Mouse (Mus musculus): Measurements from ENCODE around the gene Capn9.

The Capn9 gene

DNA sequence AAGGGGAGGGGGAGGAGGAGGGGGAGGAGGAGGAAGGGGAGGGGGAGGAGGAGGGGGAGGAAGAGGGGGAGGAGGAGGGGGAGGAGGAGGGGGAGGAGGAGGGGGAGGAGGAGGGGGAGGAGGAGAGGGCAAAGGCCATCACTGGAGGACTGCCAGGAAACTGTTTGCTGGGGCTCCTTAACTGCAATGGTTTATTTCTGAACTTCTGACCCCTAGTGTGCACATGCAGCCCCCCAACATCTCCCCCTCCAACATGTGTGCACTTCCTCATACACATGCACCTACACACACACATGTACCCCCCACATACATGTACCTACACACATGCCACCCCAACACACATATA is 3.5 kb upstream of the Capn9 start:
- no peak for DNase-seq

DNA sequence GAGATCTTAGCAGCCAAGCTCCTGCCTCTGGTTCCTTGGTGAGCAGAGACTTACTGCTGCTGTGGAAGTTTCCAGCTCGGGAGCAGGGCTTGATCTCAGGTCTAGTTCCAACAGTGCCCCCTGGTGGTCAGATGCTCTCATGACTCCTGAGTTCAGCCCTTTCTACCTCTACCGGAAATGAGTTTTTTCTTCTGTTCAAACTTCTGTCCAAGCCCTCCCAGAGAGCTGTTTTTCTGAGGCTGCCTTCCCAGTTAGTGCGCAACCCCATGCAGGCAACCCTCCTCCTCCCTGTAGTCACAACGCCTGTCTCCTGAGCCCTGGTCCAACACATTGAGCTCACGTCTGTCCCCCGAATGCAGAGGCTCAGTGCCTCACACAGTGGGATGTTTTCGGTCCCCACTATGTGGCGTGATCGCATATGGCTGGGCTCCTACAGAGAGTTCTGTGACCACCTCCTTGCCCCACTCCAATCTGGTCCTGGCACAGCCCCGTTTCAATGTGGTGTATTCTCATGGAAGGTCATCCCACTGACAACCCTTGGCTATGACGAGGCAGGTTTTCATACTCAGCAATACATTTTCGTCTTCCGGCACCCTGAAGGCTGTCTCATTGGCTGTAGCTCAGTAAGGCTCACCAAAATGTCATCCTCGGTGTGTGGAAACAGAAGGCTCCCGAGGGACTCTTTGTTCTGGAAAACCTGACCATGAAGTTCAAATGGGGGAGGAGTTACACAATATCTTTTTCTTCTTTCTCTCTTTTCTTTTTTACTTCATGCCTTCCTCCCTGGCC is 2.2 kb upstream of the Capn9 start:
- peak; percentile 92 to 95 for DNase-seq

DNA sequence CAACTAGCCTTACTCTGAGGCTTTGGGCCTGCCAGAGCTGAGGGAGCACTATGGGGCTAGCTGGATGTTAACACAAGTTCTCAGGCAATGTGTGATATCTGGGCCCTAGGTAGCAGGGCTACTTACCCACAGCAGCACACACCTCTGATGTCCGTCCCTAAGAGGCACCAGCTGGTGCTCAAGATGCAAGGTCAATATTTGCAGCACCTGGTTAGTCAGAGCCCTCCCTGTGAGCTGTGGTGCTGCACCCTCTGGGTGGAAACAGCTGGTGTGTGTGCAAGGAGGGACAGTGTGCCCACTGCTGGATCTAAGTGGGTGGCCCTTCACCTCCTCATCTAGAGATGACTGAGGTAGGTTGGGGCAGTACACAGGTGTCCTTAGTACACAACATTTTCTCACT is 840 bp downstream of the Capn9 start:
- DNase-seq, result no peak

DNA sequence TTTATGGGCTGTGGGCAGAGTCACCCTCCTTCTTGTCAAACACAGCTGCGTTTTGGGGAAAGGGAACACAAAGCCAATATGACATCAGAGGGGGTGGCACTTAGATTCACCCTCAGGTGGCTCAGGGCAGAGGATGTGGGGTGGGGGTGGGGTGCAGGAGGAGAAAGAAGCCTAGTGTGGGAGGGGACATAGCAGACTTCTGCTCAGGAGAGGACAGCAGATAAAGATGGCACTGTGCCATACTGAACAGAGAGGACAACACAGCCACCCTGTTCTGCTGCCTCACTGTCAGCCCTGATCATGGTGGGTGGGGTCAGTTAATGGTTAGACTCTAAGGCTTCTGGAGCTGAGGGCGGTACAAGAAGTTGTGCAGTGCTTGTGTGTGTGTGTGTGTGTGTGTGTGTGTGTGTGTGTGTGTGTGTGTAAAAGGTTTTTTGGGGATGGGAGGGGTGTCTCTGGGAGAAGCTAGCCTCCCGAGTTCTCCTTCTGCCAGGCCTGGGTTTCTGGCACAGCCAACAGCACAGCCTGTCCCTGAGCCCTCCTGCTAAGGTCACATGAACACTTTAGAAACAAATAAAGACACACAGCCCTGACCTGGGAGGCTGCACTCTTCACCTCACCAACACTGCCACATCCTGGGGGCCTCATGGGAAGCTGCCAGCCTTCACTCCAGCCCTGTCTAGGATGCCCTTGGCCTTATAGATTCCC is 10.0 kb downstream of the Capn9 start:
- DNase-seq, result peak; percentile 64 to 67

DNA sequence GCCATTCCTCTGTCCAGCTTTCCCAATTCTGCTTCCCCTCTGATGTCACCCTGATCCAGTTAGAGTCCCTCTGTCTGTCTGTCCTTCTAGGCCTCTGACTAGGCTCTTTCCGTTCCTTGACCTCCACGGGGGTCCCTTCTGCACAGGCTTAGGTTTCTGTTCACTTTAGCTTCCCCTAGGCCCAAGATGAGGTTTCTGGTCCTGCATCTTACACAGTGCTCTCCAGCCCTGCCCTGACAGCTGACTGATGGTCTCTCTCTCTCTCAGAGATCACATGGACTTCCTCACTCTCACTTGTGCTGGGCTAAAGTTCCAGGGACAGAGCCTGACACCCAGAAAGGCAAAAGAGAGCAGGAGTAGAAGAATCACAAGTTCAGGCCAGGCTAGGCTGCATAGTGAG is 10.6 kb downstream of the Capn9 start:
- DNase-seq, result no peak

DNA sequence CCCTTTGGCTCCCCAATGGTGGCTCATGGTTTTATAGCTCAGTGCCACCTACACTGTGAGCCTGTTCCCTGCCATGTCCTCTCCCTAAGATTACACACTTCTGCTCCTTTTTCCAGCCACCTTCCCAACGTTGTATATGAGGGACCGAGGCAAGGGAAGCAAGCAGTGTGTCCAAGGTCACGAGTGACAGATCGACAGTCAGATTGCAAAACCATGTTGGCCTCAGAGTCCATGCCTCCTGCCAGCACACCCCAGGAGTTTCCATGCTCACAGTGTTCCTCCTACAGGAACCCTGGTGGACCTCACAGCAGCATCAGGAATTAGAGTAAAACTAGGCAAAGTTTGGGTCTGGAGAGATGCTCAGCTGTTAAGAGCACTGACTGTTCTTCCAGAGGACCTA is 13.5 kb downstream of the Capn9 start:
- no peak for DNase-seq

DNA sequence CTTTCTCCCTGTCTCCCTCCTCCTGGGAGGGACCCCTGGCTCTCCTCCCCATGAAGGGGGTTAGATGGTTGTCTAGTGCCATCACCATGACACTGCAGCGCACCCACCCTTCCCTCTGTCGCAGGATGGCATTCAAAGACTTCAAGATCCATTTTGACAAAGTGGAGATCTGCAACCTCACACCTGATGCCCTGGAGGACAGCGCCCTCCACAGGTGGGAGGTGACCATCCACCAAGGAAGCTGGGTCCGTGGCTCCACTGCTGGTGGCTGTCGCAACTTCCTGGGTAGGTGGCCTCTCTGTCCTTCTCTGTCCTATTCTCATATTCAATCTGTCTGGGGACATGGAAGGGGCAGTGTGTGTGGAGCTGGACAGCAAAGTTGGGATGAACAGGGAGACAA is 28.2 kb downstream of the Capn9 start:
- no peak for DNase-seq

DNA sequence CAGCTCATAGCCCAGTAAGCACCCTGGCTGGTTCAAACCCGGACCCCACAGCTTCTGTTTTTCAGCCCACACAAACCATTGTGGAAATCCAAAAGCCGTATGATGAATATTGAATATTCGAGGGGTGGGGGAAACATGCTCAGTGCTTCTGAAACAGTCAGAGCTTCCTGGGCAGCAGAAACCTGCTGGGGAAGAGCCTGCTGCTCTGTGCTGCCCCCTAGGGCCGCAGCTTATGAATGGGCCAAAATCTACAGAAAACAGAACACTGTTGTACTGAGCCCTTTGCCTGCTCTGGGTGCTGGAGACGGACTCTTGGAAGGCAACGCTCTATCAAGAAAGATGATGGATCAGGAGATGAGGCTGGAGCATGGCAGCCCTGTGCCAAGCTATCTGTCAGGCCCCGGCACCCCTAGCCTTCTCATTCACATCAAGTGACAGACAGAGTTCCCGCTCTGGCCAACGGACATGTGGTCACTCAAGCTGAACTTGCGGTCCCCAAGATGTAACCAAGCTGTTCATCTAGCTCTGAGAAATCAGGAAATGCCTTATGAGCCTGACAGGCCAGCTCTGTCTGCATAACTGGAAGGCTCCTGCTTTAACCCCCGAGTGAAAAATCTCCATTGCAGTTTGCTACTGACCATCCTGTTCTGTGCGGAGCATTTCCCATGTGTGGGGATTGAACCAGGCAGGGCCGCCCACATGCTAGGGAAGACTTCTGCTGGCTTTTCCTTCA is 32.5 kb downstream of the Capn9 start:
- DNase-seq, result peak; percentile 58 to 67

DNA sequence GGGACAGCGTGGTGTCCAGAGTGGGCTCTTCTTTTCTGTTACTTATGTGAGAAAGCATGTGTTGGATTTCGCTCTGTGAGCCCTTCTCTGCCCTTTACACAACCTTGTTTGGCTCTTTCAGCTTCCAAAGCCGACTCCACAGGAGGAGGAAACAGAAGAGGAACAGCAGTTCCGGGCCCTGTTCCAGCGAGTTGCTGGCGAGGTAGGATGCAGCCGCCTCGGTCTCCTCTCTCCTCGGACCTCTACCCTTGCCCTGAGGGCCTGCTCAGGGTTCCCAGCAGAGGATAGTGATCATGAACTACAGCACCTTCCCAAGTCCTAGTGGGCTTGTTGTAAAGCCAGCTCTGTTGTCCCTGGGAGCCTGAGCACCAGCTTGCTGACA is 33.1 kb downstream of the Capn9 start:
- DNase-seq, result peak in 1 of 2 experiments; percentile 69

DNA sequence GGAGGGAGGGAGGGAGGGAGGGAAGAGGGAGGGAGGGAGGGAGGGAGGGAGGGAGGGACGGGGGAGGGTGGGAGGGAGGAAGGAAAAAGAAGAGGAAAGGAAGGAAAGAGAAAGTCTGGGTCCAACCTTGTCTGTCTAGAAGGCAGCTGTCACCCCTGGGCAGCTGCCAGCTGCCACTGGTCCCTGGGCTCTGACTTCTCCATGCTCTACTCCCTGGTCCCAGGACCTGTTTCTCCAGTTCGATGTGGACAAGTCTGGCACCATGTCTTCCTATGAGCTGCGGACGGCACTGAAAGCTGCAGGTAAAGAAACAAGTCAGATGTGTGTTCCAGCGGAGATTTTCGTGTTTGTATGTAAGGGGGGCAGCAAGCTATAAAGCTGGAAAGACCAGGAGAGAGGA is 38.4 kb downstream of the Capn9 start:
- DNase-seq, result no peak

DNA sequence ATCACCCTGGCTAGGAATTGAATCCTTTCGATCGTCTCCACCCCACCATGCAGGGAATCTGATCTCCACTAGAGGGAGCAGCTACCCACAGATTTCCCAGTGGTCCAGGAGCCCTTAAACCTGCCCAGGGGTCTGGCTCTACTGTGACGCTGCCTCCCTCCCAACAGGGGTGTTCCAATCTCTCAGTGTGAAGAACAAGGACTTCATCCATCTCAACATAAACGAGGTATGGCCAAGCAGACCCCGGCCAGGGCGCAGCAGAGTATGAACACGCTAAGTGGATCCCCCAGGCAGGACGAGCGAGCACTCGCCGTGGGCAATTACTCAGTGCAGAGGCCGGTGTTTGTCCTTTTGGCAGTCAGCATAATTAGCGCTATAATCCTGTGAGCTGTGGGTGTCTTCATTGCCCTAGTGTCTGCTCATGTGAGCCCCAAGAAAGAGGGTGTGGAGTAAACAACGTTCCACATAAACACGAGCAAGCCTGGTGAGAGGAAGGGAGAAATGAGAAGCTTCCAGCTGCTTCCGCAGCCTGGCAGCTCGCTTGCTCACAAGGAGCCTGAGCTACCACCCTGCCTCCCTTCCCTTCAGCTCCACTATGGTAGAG is 41.5 kb downstream of the Capn9 start:
- peak; percentile 91 for DNase-seq

DNA sequence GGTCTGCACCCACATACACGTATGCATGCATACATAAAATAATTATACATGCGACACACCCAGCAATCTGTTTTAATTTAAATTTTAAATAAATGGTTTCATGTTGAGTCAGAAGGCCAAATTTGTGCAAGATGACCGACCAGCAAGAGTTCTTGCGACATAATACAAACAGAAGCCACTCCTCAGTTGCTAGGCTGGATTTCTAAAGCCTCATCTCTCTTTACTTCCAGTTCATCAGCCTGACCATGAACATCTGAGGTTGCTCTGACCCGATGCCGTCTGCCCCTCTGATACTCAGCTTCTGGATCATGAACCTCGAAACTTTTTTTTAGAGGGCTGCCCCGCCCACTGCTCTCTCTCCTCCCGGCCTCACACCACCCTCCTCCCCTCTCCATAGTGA is 42.3 kb downstream of the Capn9 start:
- DNase-seq, result no peak

DNA sequence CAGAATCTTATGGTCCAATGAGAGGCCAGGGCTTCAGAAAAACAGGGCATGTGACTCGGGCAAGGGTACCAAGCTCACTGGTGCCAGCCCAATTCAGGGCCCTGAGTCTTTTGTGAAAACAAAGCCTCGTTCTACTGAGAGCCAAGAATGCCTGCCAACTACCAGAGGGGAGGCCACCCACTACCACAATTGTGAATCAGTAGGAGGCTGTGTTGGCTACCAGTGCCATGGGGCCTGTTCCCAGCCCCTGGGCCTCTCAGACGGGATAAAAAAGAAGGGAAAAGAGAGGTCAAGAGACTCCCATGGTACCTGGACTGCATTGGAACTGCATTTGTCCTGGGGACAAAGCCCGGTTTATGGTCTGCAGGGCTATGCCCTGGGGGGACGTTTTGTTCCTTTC is 45.3 kb downstream of the Capn9 start:
- no peak for DNase-seq

DNA sequence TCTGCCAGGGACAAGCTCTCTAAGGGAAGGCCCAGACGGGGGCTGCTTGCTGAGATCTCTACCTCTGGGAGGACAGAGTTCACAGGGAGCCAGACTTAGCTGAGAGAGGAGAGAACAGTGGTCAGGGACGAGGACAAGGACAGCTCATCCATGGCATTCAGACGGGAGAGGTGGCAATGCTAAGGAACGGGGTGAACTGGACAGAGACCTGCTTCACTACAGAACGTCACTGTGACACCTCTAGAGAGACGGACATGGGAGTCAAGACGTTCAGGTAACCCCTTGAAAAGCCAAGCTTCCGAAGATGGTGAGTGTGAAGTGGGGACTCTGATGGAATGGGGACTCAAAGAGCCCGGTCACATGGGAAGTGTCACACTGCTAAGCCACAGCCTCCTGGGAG is 50.3 kb downstream of the Capn9 start:
- no peak for DNase-seq

DNA sequence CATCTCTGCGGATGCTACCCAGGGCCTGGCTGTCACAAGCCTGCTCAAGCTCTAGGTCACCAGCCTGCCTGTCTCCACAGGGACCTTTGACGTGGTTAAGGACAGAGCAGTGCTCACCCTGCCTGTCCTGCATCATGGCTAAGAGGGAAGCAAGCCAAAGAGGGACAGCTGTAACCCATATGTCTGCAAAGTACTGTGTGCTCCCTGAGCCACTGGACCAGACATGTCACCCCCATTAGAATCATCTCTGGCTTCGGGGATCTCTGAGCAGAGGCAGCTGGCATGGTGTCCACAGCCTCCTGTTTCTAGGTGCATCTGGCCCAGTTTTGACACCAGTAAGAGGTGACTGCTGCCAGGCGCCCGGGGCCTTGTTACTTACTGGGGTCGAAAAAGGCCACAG is 54.6 kb downstream of the Capn9 start:
- DNase-seq, result no peak

DNA sequence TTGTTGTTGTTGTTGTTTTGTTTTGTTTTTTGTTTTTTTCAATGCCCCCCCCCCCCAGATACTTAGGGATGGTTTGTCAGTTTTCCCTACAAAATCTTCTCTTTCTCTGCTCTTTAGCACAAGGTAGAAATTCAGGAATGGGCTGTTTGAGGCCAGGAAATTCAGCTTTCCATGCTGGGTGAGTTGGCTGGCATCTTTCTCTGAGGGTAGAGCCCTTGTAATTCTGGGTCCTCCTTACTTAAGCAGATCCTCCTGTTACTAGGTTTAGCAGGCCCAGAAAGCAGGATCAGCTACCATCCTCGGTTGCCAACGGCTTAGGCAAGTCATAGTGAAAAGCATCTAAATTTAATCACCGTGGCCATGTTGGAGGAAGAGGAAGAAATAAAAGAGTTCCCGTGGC is 55.0 kb downstream of the Capn9 start:
- DNase-seq, result no peak

DNA sequence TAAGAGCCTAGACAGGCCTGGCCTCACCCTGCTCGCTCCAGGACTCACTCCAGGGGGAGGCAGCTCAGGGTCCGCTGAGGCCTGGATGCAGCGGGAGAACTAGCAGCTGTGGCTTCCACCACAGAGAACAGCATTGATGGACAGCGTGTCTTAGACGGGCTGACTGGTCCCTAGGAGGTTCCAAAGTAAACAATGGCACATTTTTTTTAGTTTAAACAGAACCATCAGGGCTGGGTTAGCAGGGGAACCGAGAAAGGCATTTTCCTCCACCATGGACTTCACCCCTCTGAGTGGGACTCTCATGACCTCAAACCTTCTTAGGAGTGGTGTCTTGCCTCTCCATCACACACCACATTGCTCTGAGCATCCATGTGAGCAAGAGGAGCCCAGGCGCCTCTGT is 56.1 kb downstream of the Capn9 start:
- no peak for DNase-seq

DNA sequence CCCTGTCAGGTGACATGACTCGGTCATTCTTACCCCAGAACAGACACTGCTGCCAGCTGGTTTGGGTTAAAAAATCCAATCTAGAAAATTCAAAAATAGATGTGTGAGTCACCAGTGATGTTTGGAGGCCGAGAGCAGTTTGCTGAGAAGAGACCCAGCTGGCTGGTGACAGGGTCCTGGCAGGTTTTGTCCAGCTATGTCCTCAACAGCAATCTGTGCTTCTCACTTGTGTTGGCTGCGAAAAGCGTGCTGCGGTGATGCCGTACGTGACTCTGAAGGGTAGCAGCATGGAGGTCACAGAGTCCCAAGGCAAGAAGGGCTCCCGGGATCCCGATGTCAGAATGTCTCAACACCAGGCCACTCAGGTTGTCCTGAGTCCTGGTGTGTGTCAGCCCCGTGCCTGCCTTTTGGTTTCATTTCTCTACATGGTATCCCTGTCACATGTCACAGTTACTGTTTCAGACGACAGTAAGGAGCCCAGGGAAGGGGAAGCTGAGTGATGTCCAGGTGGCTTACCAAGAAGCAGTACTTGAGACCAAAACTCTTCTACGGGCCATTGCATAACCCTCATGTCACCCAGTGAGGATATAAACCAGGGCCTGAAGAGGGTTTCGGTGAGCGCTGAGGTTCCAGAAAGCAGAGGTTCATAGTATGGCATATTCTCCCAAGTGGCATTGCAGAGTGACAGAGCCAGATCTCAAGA is 57.2 kb downstream of the Capn9 start:
- DNase-seq, result peak; percentile 52 to 63

DNA sequence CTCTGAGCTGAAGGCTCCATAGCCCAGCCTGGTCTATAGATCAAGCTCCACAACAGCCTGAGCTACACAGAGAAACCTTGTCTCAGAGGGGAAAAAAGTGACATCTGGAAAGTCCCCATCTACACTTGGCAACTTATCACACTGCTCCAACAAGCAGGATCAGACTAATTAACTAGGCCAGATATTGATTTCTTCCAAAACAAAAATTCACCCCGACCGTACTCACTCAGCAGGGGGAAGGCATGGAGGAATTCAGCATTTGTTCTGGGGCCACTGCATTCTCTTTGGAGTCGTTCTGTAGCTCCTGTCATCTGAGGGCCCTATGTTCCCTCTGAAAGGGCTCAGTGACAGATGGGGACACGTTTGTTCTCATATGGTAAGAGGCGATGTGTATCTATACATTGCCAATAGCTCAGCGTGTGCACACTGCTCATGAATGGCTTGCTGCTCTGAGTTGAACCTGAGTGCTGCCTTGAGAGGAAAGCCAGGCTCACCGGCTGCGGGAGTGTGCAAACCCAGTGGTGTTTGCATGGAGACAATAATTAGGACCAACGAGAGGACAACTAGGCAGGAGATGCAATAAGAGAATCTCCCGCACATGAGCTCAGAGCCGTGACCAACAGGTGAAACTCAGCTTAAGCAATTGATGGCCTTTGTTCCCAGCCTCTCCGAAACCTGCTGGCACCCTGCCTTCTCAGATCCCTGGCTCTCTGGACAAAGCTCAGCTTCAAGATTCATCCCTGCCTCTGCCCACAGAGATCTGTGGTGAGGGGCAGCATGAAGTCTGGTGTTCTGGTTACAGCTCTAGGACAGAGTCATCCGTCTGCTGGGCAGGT is 58.7 kb downstream of the Capn9 start:
- DNase-seq, result peak in 1 of 2 experiments; percentile 47

DNA sequence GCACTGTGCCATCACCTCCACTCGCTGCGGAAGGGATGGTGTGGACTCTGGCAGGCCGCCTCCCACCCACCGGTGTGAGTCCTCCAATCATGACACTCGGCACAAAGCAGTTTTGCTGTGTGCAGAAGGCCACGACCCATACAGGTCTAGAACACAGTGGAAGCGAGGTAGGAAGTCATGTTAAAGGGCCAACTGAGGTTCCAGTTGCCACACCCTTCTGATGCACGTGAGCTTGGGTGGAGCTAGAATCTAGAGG is 59.3 kb downstream of the Capn9 start:
- no peak for DNase-seq

DNA sequence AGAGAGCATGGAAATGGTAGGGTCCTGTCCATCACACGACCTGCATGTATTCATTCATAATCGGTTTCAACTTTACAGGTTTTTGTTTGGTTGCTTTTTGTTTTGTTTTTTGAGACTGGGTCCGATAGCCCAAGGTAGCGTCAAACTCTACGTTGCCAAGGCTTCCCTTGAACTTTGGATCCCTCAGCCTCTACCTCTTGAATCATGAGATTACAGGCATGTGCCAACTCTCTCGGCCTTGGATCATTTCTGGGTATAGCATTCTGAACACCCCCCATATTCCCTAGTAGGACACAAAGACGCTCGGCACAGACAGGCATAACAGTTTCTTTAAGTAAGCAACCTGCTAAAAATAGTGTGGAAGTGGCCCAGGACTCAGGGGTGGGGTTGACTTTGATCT is 65.7 kb downstream of the Capn9 start:
- DNase-seq, result no peak

Data from cerebellum, postnatal 25 days (tissue).